Mouse (Mus musculus): ENCODE measurements around the gene F830045P16Rik. TPM values are rescaled to one million over a fixed set of nuclear protein-coding genes. Genes with fewer than 3 reads are reported as not detected.
"Not testable (repeated sequence)": the region's sequence is repeated elsewhere in the genome, so short reads cannot be mapped to it uniquely, and the experiment has no call there.

F830045P16Rik gene
- polyA plus RNA-seq, 3 experiments from 2014 or later, result not detected

- no peak for ATAC-seq
Observed at GRCm38 (mm10) chr2:129544919-129545318, 8.5 kb upstream of the F830045P16Rik start.

DNA sequence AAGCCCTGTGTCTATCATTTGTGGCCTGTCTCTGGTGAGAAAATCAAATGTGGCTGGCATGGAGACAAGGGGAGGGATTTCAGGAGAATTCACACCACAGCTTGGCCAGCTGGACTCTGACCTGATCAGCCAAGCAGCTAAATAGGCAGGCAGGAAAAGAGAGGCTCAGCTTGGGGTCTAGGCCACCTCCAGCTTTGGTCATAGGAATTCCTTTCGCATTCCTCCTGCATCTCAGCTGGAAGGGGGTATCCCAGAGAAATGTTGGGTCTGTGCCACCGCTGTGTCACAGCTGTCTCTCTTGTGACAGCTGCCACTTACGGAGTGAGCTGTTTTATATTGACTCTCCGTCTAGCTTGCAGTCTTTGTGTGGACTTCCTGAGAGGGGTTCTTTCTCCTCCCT is 8.0 kb upstream of the F830045P16Rik start:
- ATAC-seq, result no peak

DNA sequence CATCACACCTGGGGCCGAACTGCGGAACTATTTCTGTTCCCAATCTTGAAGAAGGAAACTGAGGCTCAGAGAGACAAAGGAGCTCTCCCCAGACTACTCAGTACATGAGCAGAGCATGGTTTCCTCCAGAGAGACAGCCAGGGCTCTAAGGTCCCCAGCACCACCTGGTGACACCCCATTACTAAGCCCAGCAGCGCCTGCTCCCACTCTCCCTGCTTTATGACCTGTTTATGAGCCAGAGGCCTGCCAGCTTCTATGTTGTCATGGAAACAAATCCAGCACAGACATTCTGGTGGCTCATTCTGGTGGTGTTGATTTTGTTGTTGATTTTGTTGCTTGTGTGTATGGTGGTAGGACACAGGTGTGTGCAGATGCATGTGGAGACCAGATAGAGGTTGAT is 3.6 kb upstream of the F830045P16Rik start:
- no peak for ATAC-seq

GRCm38 (mm10) chr2:129539175-129539574 is 2.8 kb upstream of the F830045P16Rik start:
- ATAC-seq, result no peak

DNA sequence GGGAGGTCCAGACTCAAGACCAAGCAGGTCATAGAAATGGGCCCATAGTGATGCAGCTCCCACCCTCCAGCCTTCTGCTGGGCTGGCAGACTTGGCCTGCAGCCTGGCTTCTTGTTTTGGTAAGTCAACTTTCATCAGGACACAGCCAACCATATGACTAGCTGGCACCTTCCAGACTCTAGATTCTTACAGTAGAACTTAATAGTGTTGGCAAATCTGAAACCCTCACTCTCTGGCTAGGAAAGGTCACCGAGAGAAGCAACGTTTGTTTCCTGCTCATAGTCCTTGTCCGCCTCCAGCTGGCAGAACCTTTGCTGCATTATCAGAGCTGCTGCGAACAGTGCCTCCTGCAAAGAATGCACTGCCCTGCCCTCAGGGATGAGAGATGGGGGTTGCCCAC is 1.5 kb upstream of the F830045P16Rik start:
- ATAC-seq, result no peak

GRCm38 (mm10) chr2:129537360-129537759 is 958 bp upstream of the F830045P16Rik start:
- ATAC-seq, result no peak

GRCm38 (mm10) chr2:129536926-129537325 is 524 bp upstream of the F830045P16Rik start:
- no peak for ATAC-seq

- no peak for ATAC-seq
Observed at GRCm38 (mm10) chr2:129534886-129535591, 1.4 kb downstream of the F830045P16Rik start.

- ATAC-seq, result no peak
Observed at GRCm38 (mm10) chr2:129531890-129532289, 4.5 kb downstream of the F830045P16Rik start.

- ATAC-seq, result no peak
Observed at GRCm38 (mm10) chr2:129531102-129531501, 5.3 kb downstream of the F830045P16Rik start.

DNA sequence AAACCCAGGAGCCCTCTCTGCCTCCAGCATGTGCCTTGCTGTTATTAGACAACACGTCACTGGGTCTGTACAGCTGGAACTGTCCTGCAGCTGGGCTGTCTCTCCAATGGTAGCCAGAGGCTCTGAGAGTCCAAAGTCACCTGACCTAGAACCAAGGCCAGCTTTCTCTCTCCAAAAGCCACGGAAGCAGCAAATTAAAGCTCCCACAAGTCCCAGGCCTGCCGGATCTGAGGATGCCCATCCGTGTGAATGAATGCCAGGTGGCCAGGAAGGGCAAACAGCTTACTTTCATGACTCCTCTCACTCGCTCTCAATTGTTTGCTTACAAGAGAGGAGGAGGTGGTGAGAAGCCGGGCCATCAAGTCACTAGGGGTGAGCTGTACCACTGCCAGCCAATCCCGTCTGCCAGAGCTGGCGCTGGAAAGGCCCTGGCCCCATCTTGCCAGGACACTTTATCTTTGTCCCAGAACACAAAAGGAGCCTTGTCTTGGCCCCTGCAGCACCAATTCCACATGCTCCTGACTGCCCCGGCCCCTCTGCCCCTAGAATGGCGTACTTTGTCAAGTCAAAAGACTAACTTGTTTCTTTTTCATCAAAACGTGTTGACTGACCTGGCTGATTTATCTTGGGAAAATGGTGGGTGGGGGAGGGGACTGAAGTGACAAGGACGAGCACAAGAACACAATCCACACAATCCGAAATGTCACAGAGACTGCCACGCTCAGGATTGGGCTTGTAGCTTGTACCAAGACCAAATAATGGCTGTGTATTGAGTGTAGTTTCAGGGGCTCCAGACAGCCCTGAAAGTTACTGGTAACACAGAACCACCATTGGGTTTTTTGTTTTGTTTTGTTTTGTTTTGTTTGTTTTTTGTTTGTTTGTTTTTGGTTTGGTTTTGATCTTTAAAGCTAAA is 6.8 kb downstream of the F830045P16Rik start:
- ATAC-seq, result no peak

GRCm38 (mm10) chr2:129527916-129528315 is 8.5 kb downstream of the F830045P16Rik start:
- no peak for ATAC-seq

- ATAC-seq, result no peak
Observed at GRCm38 (mm10) chr2:129526322-129526721, 10.1 kb downstream of the F830045P16Rik start.

- no peak for ATAC-seq
Observed at GRCm38 (mm10) chr2:129525644-129526043, 10.8 kb downstream of the F830045P16Rik start.

DNA sequence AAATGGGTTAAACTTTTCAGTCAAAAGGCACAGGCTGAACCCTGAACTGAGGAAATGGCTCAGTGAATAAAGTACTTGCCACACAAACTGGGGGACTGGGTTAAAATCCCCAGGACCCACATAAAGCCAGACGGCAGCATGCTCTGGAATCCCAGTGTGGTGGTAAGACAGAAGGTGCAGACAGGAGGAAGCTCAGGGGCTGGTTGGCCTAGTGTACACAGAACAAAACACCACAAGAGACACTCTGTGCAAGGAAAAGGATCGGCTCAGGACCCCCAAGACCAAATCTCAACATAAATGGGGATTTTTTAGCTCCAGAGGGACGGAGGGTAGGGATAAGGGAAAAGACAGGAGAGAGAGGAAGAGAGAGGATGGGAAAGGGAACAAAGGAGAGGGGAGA is 17.9 kb downstream of the F830045P16Rik start:
- ATAC-seq, result no peak

- no peak for ATAC-seq
Observed at GRCm38 (mm10) chr2:129514923-129515920, 21.2 kb downstream of the F830045P16Rik start.

GRCm38 (mm10) chr2:129514401-129514667 is 22.1 kb downstream of the F830045P16Rik start:
- no peak for ATAC-seq

DNA sequence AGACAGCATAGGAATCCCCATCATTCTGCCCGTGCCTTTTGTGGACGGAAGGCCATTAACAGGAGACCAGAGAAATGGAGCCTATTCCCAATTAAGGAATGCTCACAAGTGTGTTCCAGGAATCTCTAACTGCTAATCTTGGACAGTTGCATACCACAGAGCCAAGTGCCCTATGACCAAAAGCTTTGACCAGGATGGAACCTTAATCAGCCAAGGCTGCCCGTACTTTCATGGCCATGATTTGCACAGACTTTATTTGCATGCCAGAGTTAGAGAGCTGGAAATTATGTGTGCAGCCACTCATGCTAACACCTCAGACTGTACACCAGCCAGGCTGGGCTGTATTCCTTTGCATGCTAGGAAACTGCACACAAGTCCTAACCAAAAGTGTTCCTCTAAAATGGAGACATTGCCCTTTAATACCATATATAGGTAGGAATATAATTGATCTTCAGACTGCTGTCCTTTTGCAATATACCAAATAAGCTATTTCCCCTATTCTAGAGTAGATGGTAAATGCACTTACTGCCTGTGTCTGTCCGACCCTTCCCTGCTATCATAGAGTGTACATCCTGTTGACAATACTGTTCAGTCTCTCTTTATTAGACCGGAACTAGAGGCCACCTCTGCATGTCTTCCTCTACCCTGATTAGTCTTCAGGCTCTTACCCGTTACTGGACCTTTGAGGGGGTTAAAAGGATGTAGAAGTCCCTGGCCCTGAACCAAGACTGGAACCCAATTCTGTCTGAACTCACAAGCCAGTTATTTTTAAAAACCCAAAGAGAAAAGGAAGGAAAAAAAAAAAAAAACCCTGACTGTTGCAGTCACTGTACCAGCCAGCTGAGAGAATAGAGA is 22.6 kb downstream of the F830045P16Rik start:
- no peak for ATAC-seq

- ATAC-seq, result not testable (repeated sequence)
Observed at GRCm38 (mm10) chr2:129512147-129512546, 24.3 kb downstream of the F830045P16Rik start.

DNA sequence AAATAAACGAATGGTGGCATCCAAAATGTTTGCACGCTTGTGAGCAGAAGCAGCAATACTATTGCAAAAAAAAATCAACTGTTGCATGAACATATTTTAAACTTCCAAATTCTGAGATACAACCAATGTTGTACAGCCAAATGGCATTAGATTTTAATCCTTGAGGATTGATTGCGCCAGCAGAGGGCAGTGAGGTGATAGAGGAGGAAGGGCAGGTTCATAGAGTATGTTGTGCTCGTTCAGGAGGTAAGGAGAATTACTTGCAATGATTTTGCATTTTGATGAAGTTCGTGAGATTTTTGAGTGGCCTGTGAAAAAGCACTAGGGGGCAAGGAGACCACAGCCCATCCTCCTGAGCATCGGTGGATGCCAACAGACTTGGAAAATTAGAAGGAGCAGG is 33.8 kb downstream of the F830045P16Rik start:
- ATAC-seq, result no peak

DNA sequence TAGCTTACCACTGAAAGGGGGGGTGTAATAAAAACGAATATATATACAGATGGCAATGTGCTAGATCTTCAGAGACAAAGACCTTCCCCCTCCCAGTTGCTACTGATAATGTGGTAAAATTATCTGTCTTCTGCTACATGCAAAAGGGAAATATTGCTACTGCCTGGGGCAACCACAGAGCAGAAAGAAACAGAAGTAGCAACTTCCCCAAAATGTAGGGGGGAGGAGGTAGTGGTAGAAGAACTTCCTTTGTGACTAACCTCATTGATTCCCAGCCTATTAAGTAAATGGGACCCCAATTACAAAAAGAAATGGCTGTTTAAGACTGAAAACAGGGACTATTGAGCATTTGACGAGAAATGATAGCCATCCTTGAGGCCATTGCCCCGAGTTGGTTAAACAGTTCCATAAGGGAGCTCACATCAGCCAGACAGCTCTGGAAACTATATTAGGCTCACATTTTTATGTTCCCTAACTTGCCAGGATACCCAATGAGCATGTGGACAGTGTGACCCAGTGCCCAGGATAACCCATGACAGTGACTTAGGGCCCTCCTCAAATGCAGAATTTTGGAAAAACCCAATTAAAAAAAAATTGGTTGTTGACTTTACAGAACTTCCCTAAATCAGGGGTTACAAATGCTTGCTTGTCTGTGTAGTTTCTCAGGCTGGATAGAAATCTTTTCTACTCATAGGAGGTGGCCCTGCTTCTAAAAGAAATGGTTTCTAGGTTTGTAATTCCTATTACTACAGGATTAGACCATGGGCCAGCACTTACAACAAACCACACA is 46.7 kb downstream of the F830045P16Rik start:
- ATAC-seq, result no peak
